Mouse (Mus musculus): Measurements from ENCODE around the gene Acap1. TPM values are rescaled to one million over a fixed set of nuclear protein-coding genes. Genes with fewer than 3 reads are reported as not detected.
A peak's percentile ranks its signal among the peaks of the same experiment; 100 is the strongest.

Gene Acap1
- polyA plus RNA-seq, 1 experiment from 2014 or later, result 0.60 TPM

GRCm38 (mm10) chr11:69880853-69881603 lies 14.3 kb downstream of the Acap1 start, which contains the start of gene Kctd11:
Gene Kctd11, minus strand, starts transcription at chr11:69881406.
- Histone ChIP-seq H3K4me2 (ENCODE audit: low read depth, low read length) (peak within 1 kb of the TSS; percentile 69), H3K27me3 (ENCODE audit: control insufficient read depth, insufficient read depth, low read length) (no peaks in the 10 kb centered on the region), H3K27ac (replicated peaks; ENCODE audit: low read depth, low read length) (peak within 1 kb of the TSS; percentile 69), H3K4me1 (ENCODE audit: control insufficient read depth, insufficient read depth, low read length) (peaks cover 5% of the 10 kb centered on the region; the same call in 1 of the 2 replicates), H3K9me3 (replicated peaks; ENCODE audit: control insufficient read depth, low read length) (no peaks in the 10 kb centered on the region), H3K4me3 (ENCODE audit: low read depth, low read length) (peak within 1 kb of the TSS; percentile 45), H3K36me3 (replicated peaks; ENCODE audit: control insufficient read depth, insufficient read depth, low read depth, low read length) (no peaks in the 10 kb centered on the region), H3K9ac (replicated peaks; ENCODE audit: low read length) (peak within 1 kb of the TSS; percentile 64)
- WGBS, result 0% methylated on average over 44 of the region's 46 CpGs
- DNase-seq (ENCODE audit: low spot score) (peak; percentile 79), ATAC-seq (replicated peaks; ENCODE audit: insufficient number of reproducible peaks, low FRiP score, low TSS enrichment, low read depth) (peak; percentile 64)

- H3K4me2 ChIP-seq (ENCODE audit: low read depth, low read length), result peak overlapping the region; percentile 69
- H3K27me3 ChIP-seq (ENCODE audit: control insufficient read depth, insufficient read depth, low read length), result no peaks in the 10 kb centered on the region
- H3K9me3 ChIP-seq (replicated peaks; ENCODE audit: control insufficient read depth, low read length), result no peaks in the 10 kb centered on the region
- H3K4me3 ChIP-seq (ENCODE audit: low read depth, low read length), result peak overlapping the region; percentile 45
- peak; percentile 87 for DNase-seq (ENCODE audit: low spot score)
- H3K27ac ChIP-seq (replicated peaks; ENCODE audit: low read depth, low read length), result peak overlapping the region; percentile 69
- ATAC-seq (replicated peaks; ENCODE audit: insufficient number of reproducible peaks, low FRiP score, low TSS enrichment, low read depth), result no peak; the same call in 1 of the 2 replicates
- WGBS, result under 1% methylated on average over 18 of the region's 18 CpGs
- peak overlapping the region; percentile 64 for H3K9ac ChIP-seq (replicated peaks; ENCODE audit: low read length)
- no peaks in the 10 kb centered on the region for H3K36me3 ChIP-seq (replicated peaks; ENCODE audit: control insufficient read depth, insufficient read depth, low read depth, low read length)
- H3K4me1 ChIP-seq (ENCODE audit: control insufficient read depth, insufficient read depth, low read length), result peaks cover 5% of the 10 kb centered on the region; the same call in 1 of the 2 replicates
Measured at GRCm38 (mm10) chr11:69880506-69880852, 14.9 kb downstream of the Acap1 start.

GRCm38 (mm10) chr11:69879711-69880110 lies 15.6 kb downstream of the Acap1 start:
- no peaks in the 10 kb centered on the region for H3K36me3 ChIP-seq (replicated peaks; ENCODE audit: control insufficient read depth, insufficient read depth, low read depth, low read length)
- peak overlapping the region; percentile 64 for H3K9ac ChIP-seq (replicated peaks; ENCODE audit: low read length)
- H3K27ac ChIP-seq (replicated peaks; ENCODE audit: low read depth, low read length), result no peak overlapping the region
- peaks cover 5% of the 10 kb centered on the region; the same call in 1 of the 2 replicates for H3K4me1 ChIP-seq (ENCODE audit: control insufficient read depth, insufficient read depth, low read length)
- 48% methylated on average over 15 of the region's 15 CpGs for WGBS
- DNase-seq (ENCODE audit: low spot score) (no peak), ATAC-seq (replicated peaks; ENCODE audit: insufficient number of reproducible peaks, low FRiP score, low TSS enrichment, low read depth) (no peak)
- H3K27me3 ChIP-seq (ENCODE audit: control insufficient read depth, insufficient read depth, low read length), result no peaks in the 10 kb centered on the region
- H3K4me2 ChIP-seq (ENCODE audit: low read depth, low read length), result peak overlapping the region; percentile 69
- peak overlapping the region; percentile 45 for H3K4me3 ChIP-seq (ENCODE audit: low read depth, low read length)
- no peaks in the 10 kb centered on the region for H3K9me3 ChIP-seq (replicated peaks; ENCODE audit: control insufficient read depth, low read length)

- ATAC-seq (replicated peaks; ENCODE audit: insufficient number of reproducible peaks, low FRiP score, low TSS enrichment, low read depth) (no peak), DNase-seq (ENCODE audit: low spot score) (no peak)
- WGBS, result 84% methylated on average over 6 of the region's 6 CpGs
- no peak overlapping the region for H3K4me3 ChIP-seq (ENCODE audit: low read depth, low read length)
- H3K4me2 ChIP-seq (ENCODE audit: low read depth, low read length), result no peak overlapping the region
- H3K4me1 ChIP-seq (ENCODE audit: control insufficient read depth, insufficient read depth, low read length), result peaks cover 5% of the 10 kb centered on the region; the same call in 1 of the 2 replicates
- no peaks in the 10 kb centered on the region for H3K27me3 ChIP-seq (ENCODE audit: control insufficient read depth, insufficient read depth, low read length)
- no peak overlapping the region for H3K27ac ChIP-seq (replicated peaks; ENCODE audit: low read depth, low read length)
- H3K9ac ChIP-seq (replicated peaks; ENCODE audit: low read length), result no peak overlapping the region
- no peaks in the 10 kb centered on the region for H3K9me3 ChIP-seq (replicated peaks; ENCODE audit: control insufficient read depth, low read length)
- H3K36me3 ChIP-seq (replicated peaks; ENCODE audit: control insufficient read depth, insufficient read depth, low read depth, low read length), result no peaks in the 10 kb centered on the region
Measured at GRCm38 (mm10) chr11:69878952-69879351, 16.4 kb downstream of the Acap1 start.

GRCm38 (mm10) chr11:69878399-69878798 lies 16.9 kb downstream of the Acap1 start:
- Histone ChIP-seq H3K4me1 (ENCODE audit: control insufficient read depth, insufficient read depth, low read length) (peaks cover 5% of the 10 kb centered on the region; the same call in 1 of the 2 replicates), H3K27me3 (ENCODE audit: control insufficient read depth, insufficient read depth, low read length) (no peaks in the 10 kb centered on the region), H3K9ac (replicated peaks; ENCODE audit: low read length) (no peak overlapping the region), H3K4me3 (ENCODE audit: low read depth, low read length) (no peak overlapping the region), H3K9me3 (replicated peaks; ENCODE audit: control insufficient read depth, low read length) (no peaks in the 10 kb centered on the region), H3K4me2 (ENCODE audit: low read depth, low read length) (no peak overlapping the region), H3K36me3 (replicated peaks; ENCODE audit: control insufficient read depth, insufficient read depth, low read depth, low read length) (no peaks in the 10 kb centered on the region), H3K27ac (replicated peaks; ENCODE audit: low read depth, low read length) (no peak overlapping the region)
- 89% methylated on average over 3 of the region's 3 CpGs for WGBS
- DNase-seq (ENCODE audit: low spot score) (no peak), ATAC-seq (replicated peaks; ENCODE audit: insufficient number of reproducible peaks, low FRiP score, low TSS enrichment, low read depth) (no peak)

- H3K4me3 ChIP-seq (ENCODE audit: low read depth, low read length), result 0 out of 2 replicates have a peak within 1 kb of the TSS, but pooled peaks have one; percentile 3
- WGBS, result 92% methylated on average over 11 of the region's 11 CpGs
- H3K27ac ChIP-seq (replicated peaks; ENCODE audit: low read depth, low read length), result no peak within 1 kb of the TSS
Measured at GRCm38 (mm10) chr11:69877878-69878277, 17.5 kb downstream of the Acap1 start, which contains the start of gene Tmem95. Gene Tmem95, minus strand, starts transcription at chr11:69878018.

GRCm38 (mm10) chr11:69876867-69877266 lies 18.5 kb downstream of the Acap1 start:
- H3K9me3 ChIP-seq (replicated peaks; ENCODE audit: control insufficient read depth, low read length), result no peaks in the 10 kb centered on the region
- H3K27me3 ChIP-seq (ENCODE audit: control insufficient read depth, insufficient read depth, low read length), result no peaks in the 10 kb centered on the region
- peaks cover 5% of the 10 kb centered on the region; the same call in 1 of the 2 replicates for H3K4me1 ChIP-seq (ENCODE audit: control insufficient read depth, insufficient read depth, low read length)
- no peak overlapping the region; the same call in 1 of the 2 replicates for H3K9ac ChIP-seq (replicated peaks; ENCODE audit: low read length)
- ATAC-seq (replicated peaks; ENCODE audit: insufficient number of reproducible peaks, low FRiP score, low TSS enrichment, low read depth) (peak; percentile 49; the same call in 1 of the 2 replicates), DNase-seq (ENCODE audit: low spot score) (peak; percentile 89)
- H3K4me2 ChIP-seq (ENCODE audit: low read depth, low read length), result peak overlapping the region; percentile 25; the same call in 1 of the 2 replicates
- WGBS, result under 1% methylated on average over 12 of the region's 12 CpGs
- no peaks in the 10 kb centered on the region for H3K36me3 ChIP-seq (replicated peaks; ENCODE audit: control insufficient read depth, insufficient read depth, low read depth, low read length)
- H3K4me3 ChIP-seq (ENCODE audit: low read depth, low read length), result 0 out of 2 replicates have a peak overlapping the region, but pooled peaks have one; percentile 3
- no peak overlapping the region for H3K27ac ChIP-seq (replicated peaks; ENCODE audit: low read depth, low read length)

More at GRCm38 (mm10) chr11:69877878-69878277, 17.5 kb downstream of the Acap1 start, which contains the start of gene Tmem95:
- peaks cover 5% of the 10 kb centered on the region; the same call in 1 of the 2 replicates for H3K4me1 ChIP-seq (ENCODE audit: control insufficient read depth, insufficient read depth, low read length)
- no peaks in the 10 kb centered on the region for H3K9me3 ChIP-seq (replicated peaks; ENCODE audit: control insufficient read depth, low read length)
- H3K4me2 ChIP-seq (ENCODE audit: low read depth, low read length), result peak within 1 kb of the TSS; percentile 25; the same call in 1 of the 2 replicates
- no peaks in the 10 kb centered on the region for H3K27me3 ChIP-seq (ENCODE audit: control insufficient read depth, insufficient read depth, low read length)
- no peak for DNase-seq (ENCODE audit: low spot score)
- H3K9ac ChIP-seq (replicated peaks; ENCODE audit: low read length), result no peak within 1 kb of the TSS; the same call in 1 of the 2 replicates
- no peak for ATAC-seq (replicated peaks; ENCODE audit: insufficient number of reproducible peaks, low FRiP score, low TSS enrichment, low read depth)
- no peaks in the 10 kb centered on the region for H3K36me3 ChIP-seq (replicated peaks; ENCODE audit: control insufficient read depth, insufficient read depth, low read depth, low read length)

- DNase-seq (ENCODE audit: low spot score) (no peak), ATAC-seq (replicated peaks; ENCODE audit: insufficient number of reproducible peaks, low FRiP score, low TSS enrichment, low read depth) (no peak)
- Histone ChIP-seq H3K27me3 (ENCODE audit: control insufficient read depth, insufficient read depth, low read length) (no peaks in the 10 kb centered on the region), H3K36me3 (replicated peaks; ENCODE audit: control insufficient read depth, insufficient read depth, low read depth, low read length) (no peaks in the 10 kb centered on the region), H3K4me2 (ENCODE audit: low read depth, low read length) (no peak overlapping the region), H3K27ac (replicated peaks; ENCODE audit: low read depth, low read length) (no peak overlapping the region; the same call in 1 of the 2 replicates), H3K4me1 (ENCODE audit: control insufficient read depth, insufficient read depth, low read length) (peaks cover 3% of the 10 kb centered on the region; the same call in 1 of the 2 replicates), H3K9ac (replicated peaks; ENCODE audit: low read length) (no peak overlapping the region; the same call in 1 of the 2 replicates), H3K4me3 (ENCODE audit: low read depth, low read length) (no peak overlapping the region), H3K9me3 (replicated peaks; ENCODE audit: control insufficient read depth, low read length) (no peaks in the 10 kb centered on the region)
- WGBS, result 55% methylated on average over 7 of the region's 7 CpGs
Measured at GRCm38 (mm10) chr11:69876186-69876585, 19.2 kb downstream of the Acap1 start.
